Mouse (Mus musculus) lung, postnatal 0 days (tissue): ENCODE results near the gene Cdh4. TPM values are rescaled to one million over a fixed set of nuclear protein-coding genes. Genes with fewer than 3 reads are reported as not detected.

Source experiments
- ATAC-seq: fragments of 200-750 bp; cut with Nextera tagmentation; 2 replicates; pipeline ENCODE4 v1.8.0; 2017; ENCODE audit warnings: moderate library complexity
- DNase-seq: peaks from one replicate; pipeline ENCODE4 v3.0.0-alpha.2; 2016; ENCODE audit warnings: low spot score
- H3K27ac ChIP-seq: fragments of 300-500 bp; sonication (generic); 2 replicates; pipeline ENCODE4 v1.5.1; 2014; ENCODE audit warnings: antibody characterized with exemption, mild to moderate bottlenecking, low read length, mixed read lengths
- H3K27me3 ChIP-seq: fragments of 300-500 bp; sonication (generic); replicated peaks from 2 replicates; pipeline ENCODE4 v1.6.1; 2014; ENCODE audit warnings: low read length, mixed read lengths; ENCODE audit not compliant: insufficient read depth
- H3K36me3 ChIP-seq: fragments of 300-500 bp; sonication (generic); 2 replicates; pipeline ENCODE4 v1.6.1; 2014; ENCODE audit warnings: low read length, mixed read lengths; ENCODE audit not compliant: insufficient read depth
- H3K4me1 ChIP-seq: fragments of 300-500 bp; sonication (generic); 2 replicates; pipeline ENCODE4 v1.6.1; 2014; ENCODE audit warnings: antibody characterized with exemption, low read depth, low read length, mixed read lengths; ENCODE audit not compliant: insufficient read depth
- H3K4me2 ChIP-seq: fragments of 300-500 bp; sonication (generic); replicated peaks from 2 replicates; pipeline ENCODE4 v1.6.1; 2014; ENCODE audit warnings: low read depth, mild to moderate bottlenecking, low read length, moderate library complexity, mixed read lengths
- H3K4me3 ChIP-seq: fragments of 300-500 bp; sonication (generic); 2 replicates; pipeline ENCODE4 v1.5.1; 2014; ENCODE audit warnings: low read depth, low read length
- H3K9ac ChIP-seq: fragments of 300-500 bp; sonication (generic); replicated peaks from 2 replicates; pipeline ENCODE4 v1.6.1; 2014; ENCODE audit warnings: low read depth, mild to moderate bottlenecking
- H3K9me3 ChIP-seq: fragments of 300-500 bp; sonication (generic); 2 replicates; pipeline ENCODE4 v1.6.1; 2016; ENCODE audit warnings: low read length, mixed read lengths
- CTCF ChIP-seq: IDR thresholded peaks from 2 replicates; pipeline ENCODE4 v1.5.1; 2016; ENCODE audit warnings: antibody characterized with exemption, mild to moderate bottlenecking
- EP300 ChIP-seq: IDR thresholded peaks from 2 replicates; pipeline ENCODE4 v1.6.1; 2016; ENCODE audit warnings: antibody characterized with exemption, mild to moderate bottlenecking, control low read depth
- WGBS: fragments of 180-500 bp; shearing (Covaris S2); extraction: QIAGEN DNeasy Blood & Tissue Kit; methylation state at CpG from one replicate; pipeline ENCODE4 v1.1.7; 2014; 5-methylcytosine and 5-hydroxymethylcytosine counted together
- polyA plus RNA-seq: library from polyadenylated mRNA; unstranded; fragments of >200 nt; fragmentation: Nextera tagmentation; extraction: Ambion mirVana; gene quantifications from 2 replicates; pipeline ENCODE4 v1.2.1, GENCODE M21; 2015

Cdh4 gene
- polyA plus RNA-seq, 1 experiment from 2014 or later, result 3.4 TPM

DNA sequence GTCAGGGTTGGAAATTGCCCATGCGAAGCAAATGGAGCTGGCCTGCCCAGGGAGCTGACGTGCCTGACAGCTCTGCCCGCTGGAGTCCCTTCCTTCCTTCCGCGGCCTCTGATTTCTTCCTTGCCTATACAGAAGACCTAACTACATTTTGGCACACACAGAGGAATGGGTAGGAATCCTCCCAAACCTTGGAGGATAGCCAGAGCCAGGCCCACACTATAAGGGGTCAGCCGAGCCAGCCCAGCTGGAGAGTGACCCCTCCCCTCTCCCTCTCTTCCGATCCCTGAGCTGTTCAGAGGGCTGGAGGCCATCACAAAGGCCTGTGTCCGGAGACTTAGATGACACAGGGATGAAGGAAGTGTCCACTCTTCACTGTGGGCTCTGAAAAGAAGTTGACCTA is 514 bp upstream of the Cdh4 start:
- peak overlapping the region; percentile 55 for H3K4me3 ChIP-seq
- H3K27me3 ChIP-seq, result peaks cover 19% of the 10 kb centered on the region
- TF ChIP-seq EP300 (no peak), CTCF (no peak)
- 0 out of 2 replicates have a peak overlapping the region, but pooled peaks have one; percentile 19 for H3K9ac ChIP-seq
- peak; percentile 13 for DNase-seq
- no peak overlapping the region for H3K27ac ChIP-seq
- WGBS, result 11% methylated on average over 8 of the region's 8 CpGs
- H3K36me3 ChIP-seq, result no peaks in the 10 kb centered on the region
- peak; percentile 37 for ATAC-seq
- H3K9me3 ChIP-seq, result no peaks in the 10 kb centered on the region
- H3K4me1 ChIP-seq, result no peaks in the 10 kb centered on the region
- peak overlapping the region; percentile 94 for H3K4me2 ChIP-seq

- Histone ChIP-seq H3K4me1 (no peaks in the 10 kb centered on the region), H3K27ac (no peak overlapping the region), H3K27me3 (peaks cover 19% of the 10 kb centered on the region), H3K9me3 (no peaks in the 10 kb centered on the region), H3K36me3 (no peaks in the 10 kb centered on the region), H3K4me3 (peak overlapping the region; percentile 55), H3K4me2 (peak overlapping the region; percentile 94), H3K9ac (0 out of 2 replicates have a peak overlapping the region, but pooled peaks have one; percentile 19)
- 0% methylated on average over 58 of the region's 95 CpGs for WGBS
- peak; percentile 35 for TF ChIP-seq CTCF
- TF ChIP-seq EP300, result no peak
- DNase-seq (peak; percentile 42), ATAC-seq (peak; percentile 76)
These were observed 452 bp downstream of the Cdh4 start for GRCm38 (mm10) chr2:179442541-179443225.

DNA sequence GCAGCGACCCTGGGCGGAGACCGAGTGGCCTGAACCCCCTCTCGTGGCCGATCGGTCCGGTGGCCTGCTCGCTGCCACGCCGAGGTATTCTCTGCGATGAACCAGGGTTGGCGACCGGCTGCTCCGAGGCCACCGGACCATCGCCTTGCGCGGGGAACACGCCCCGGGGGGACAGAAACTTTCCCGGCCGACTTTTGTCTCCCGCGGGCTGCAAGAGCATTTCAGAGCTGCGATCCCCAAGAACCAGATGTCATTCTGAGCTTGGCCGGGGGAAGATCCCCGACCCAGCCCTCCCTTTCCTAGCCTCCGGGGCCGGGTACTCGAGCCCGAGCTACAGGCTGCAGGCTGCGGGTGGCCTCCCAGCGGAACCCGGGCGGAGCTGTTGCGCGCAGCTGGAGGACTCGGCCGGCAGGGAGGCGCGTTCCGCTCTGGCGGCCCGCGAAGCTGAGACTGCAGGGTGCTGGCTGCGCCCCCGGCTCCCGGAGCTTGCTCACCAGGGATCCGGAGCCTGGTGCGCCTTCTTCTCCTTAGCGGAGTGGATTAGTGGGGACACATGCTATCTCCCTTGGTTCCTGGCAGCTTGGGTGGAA is 1.1 kb downstream of the Cdh4 start:
- DNase-seq, result peak; percentile 23
- Histone ChIP-seq H3K4me1 (no peaks in the 10 kb centered on the region), H3K9ac (no peak overlapping the region), H3K4me3 (peak overlapping the region; percentile 55), H3K27ac (no peak overlapping the region), H3K36me3 (no peaks in the 10 kb centered on the region), H3K9me3 (no peaks in the 10 kb centered on the region), H3K4me2 (peak overlapping the region; percentile 94), H3K27me3 (peaks cover 19% of the 10 kb centered on the region)
- ATAC-seq, result no peak
- WGBS, result 1% methylated on average over 46 of the region's 51 CpGs
- TF ChIP-seq EP300 (no peak), CTCF (no peak)

- no peak overlapping the region for H3K27ac ChIP-seq
- H3K9me3 ChIP-seq, result no peaks in the 10 kb centered on the region
- no peak for DNase-seq
- peaks cover 19% of the 10 kb centered on the region for H3K27me3 ChIP-seq
- H3K4me2 ChIP-seq, result no peak overlapping the region
- WGBS, result 29% methylated on average over 8 of the region's 11 CpGs
- no peak for TF ChIP-seq EP300
- TF ChIP-seq CTCF, result 0 out of 2 replicates have a peak, but pooled peaks have one; percentile 2
- no peak for ATAC-seq
- no peak overlapping the region for H3K9ac ChIP-seq
- no peak overlapping the region for H3K4me3 ChIP-seq
- H3K36me3 ChIP-seq, result no peaks in the 10 kb centered on the region
- no peaks in the 10 kb centered on the region for H3K4me1 ChIP-seq
These were observed 1.7 kb downstream of the Cdh4 start for GRCm38 (mm10) chr2:179443959-179444358.

DNA sequence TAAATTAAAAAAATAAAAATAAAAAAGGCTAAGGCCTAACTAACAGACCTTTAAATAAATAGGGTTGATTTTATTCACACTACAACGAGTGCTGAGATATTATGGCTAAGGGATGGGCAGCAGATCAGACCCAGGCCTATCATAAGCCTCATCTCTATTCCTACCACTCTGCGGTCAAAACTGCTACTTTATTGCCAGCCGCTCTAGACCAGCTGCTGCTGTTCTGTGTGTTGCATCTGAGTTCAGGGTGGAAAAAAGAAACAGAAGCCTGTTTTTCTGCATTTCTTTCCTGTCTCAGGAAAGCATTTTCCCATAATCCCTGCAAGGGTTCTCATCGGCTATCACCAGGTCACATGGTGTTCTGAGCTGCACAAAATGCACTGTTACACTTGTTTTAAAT is 6.0 kb downstream of the Cdh4 start:
- H3K4me3 ChIP-seq, result no peak overlapping the region
- no peaks in the 10 kb centered on the region for H3K36me3 ChIP-seq
- H3K9ac ChIP-seq, result no peak overlapping the region
- H3K27me3 ChIP-seq, result peaks cover 15% of the 10 kb centered on the region
- H3K4me2 ChIP-seq, result no peak overlapping the region
- H3K9me3 ChIP-seq, result no peaks in the 10 kb centered on the region
- ATAC-seq, result no peak
- TF ChIP-seq EP300, result no peak
- no peak for TF ChIP-seq CTCF
- 91% methylated on average over 4 of the region's 4 CpGs for WGBS
- no peaks in the 10 kb centered on the region for H3K4me1 ChIP-seq
- H3K27ac ChIP-seq, result no peak overlapping the region
- DNase-seq, result no peak

- Histone ChIP-seq H3K27me3 (peaks cover 8% of the 10 kb centered on the region), H3K4me3 (no peak overlapping the region), H3K9ac (no peak overlapping the region), H3K4me2 (no peak overlapping the region), H3K4me1 (no peaks in the 10 kb centered on the region), H3K27ac (no peak overlapping the region), H3K9me3 (no peaks in the 10 kb centered on the region), H3K36me3 (no peaks in the 10 kb centered on the region)
- TF ChIP-seq CTCF (no peak; the same call in 1 of the 2 replicates), EP300 (no peak)
- no peak for DNase-seq
- WGBS, result 92% methylated on average over 1 of the region's 1 CpGs
- no peak for ATAC-seq
These were observed 6.8 kb downstream of the Cdh4 start for GRCm38 (mm10) chr2:179449018-179449417.
